Mouse (Mus musculus) forebrain, embryonic 10.5 days (tissue): ENCODE measurements around the gene Vmn1r235. TPM values are rescaled to one million over a fixed set of nuclear protein-coding genes. Genes with fewer than 3 reads are reported as not detected.
"Not testable (repeated sequence)": the region's sequence is repeated elsewhere in the genome, so short reads cannot be mapped to it uniquely, and the experiment has no call there.

Experiments
- DNase-seq: peaks from one replicate; pipeline ENCODE4 v3.0.0-alpha.2; 2017; ENCODE audit warnings: low spot score; ENCODE audit errors: extremely low spot score
- H3K27ac ChIP-seq: fragments of 300-500 bp; sonication (generic); 2 replicates; pipeline ENCODE4 v1.5.1; 2016; ENCODE audit warnings: mild to moderate bottlenecking
- H3K27me3 ChIP-seq: fragments of 300-500 bp; sonication (generic); 2 replicates; pipeline ENCODE4 v1.6.1; 2016; ENCODE audit warnings: mild to moderate bottlenecking; ENCODE audit not compliant: poor library complexity, severe bottlenecking
- H3K36me3 ChIP-seq: fragments of 300-500 bp; sonication (generic); replicated peaks from 2 replicates; pipeline ENCODE4 v1.6.1; 2016; ENCODE audit warnings: mild to moderate bottlenecking, moderate library complexity
- H3K4me1 ChIP-seq: fragments of 300-500 bp; sonication (generic); 2 replicates; pipeline ENCODE4 v1.6.1; 2016
- H3K4me3 ChIP-seq: fragments of 300-500 bp; sonication (generic); 2 replicates; pipeline ENCODE4 v1.5.1; 2016; ENCODE audit warnings: mild to moderate bottlenecking, moderate library complexity
- H3K9me3 ChIP-seq: fragments of 300-500 bp; sonication (generic); 2 replicates; pipeline ENCODE4 v1.6.1; 2016; ENCODE audit warnings: mild to moderate bottlenecking, moderate library complexity
- WGBS: fragments of 180-500 bp; shearing (Covaris S2); methylation state at CpG from one replicate; pipeline ENCODE4 v1.1.7; 2016; 5-methylcytosine and 5-hydroxymethylcytosine counted together
- microRNA-seq: library from miRNA; unstranded; fragments of <30 nt; microRNA quantifications from one replicate; pipeline ENCODE4, GENCODE M21; 2017
- polyA plus RNA-seq: library from polyadenylated mRNA; unstranded; fragments of >200 nt; fragmentation: Nextera tagmentation; extraction: Ambion mirVana; gene quantifications from 2 replicates; pipeline ENCODE4 v1.2.1, GENCODE M21; 2016

Gene Vmn1r235
- not detected in 2 replicates for polyA plus RNA-seq

DNA sequence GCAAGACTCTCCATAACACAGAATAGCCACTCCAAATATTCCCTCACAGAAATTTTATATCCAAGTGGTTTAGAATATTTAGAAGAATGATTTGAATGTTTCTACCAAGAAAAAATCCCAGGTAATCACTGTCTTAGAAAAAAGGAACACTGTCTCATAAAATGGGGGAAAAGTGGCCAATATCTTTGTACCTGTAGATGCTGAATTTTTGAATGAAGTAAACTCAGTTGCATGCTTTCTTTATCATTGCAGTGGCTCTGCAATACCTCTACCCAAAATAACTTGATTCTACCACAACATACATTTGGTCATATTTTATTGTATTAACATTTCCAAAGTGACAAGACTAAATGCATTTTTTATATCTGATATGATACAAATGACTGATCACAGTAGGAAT is at the start of gene Vmn1r235:
Gene Vmn1r235, plus strand, starts transcription at position 301 of the 400 bp plus-strand sequence.
- Histone ChIP-seq H3K9me3 (peaks cover 15% of the 10 kb centered on the region; the same call in 1 of the 2 replicates), H3K27ac (no peak within 1 kb of the TSS), H3K4me1 (no peaks in the 10 kb centered on the region), H3K4me3 (no peak within 1 kb of the TSS), H3K27me3 (no peaks in the 10 kb centered on the region), H3K36me3 (no peaks in the 10 kb centered on the region)
- DNase-seq: no peak

DNA sequence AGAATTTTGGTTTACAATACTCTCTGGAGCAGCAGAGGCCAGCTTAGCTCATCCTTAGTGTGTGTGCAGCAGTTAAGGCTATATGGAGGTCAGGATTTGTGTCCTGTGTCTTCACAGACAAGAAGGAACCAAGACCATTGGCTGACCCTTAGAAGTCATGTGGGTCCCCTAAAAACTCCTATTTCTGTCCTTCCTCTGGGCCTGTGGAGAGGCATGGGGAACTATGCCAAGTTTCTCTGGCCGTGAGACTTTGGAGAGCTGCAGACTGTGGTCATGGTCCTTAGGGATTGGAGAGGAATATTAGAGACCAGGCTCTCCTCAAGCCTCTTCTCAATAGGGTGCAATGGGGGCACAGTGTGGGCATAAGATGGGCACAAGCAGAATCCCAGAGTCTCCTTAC is 45.1 kb upstream of the Vmn1r235 start:
- 88% methylated on average over 1 of the region's 1 CpGs for WGBS
- not testable (repeated sequence) for H3K27ac ChIP-seq, H3K27me3 ChIP-seq, H3K4me1 ChIP-seq, H3K4me3 ChIP-seq, H3K36me3 ChIP-seq, DNase-seq
- H3K9me3 ChIP-seq: peaks cover 41% of the 10 kb centered on the region

DNA sequence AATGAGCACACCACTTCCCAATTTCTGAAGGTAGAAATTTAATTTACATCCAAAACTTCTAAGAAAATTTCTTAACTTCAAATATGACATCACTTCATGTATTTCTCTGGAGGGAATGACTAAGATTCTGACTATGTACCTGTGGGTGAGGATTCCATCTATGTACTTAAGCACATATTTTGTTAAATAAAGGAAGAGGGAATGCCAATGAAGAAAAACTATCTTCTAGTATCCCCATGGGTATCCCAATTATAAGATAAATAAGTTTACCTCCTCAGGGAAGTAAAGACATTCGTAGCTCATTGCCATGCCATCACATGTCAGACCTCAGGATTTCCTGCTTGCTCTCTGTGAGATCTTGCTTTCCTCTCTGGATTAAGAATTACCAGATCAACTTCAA is 30.4 kb upstream of the Vmn1r235 start, which contains the start of gene Vmn1r234:
Gene Vmn1r234, plus strand, starts transcription at position 301 of the 400 bp plus-strand sequence.
- no peak for DNase-seq
- H3K27ac ChIP-seq: no peak within 1 kb of the TSS
- H3K36me3 ChIP-seq: no peaks in the 10 kb centered on the region
- 86% methylated on average over 1 of the region's 1 CpGs for WGBS
- H3K4me1 ChIP-seq: no peaks in the 10 kb centered on the region
- H3K4me3 ChIP-seq: no peak within 1 kb of the TSS
- peaks cover 9% of the 10 kb centered on the region; the same call in 1 of the 2 replicates for H3K9me3 ChIP-seq
- no peaks in the 10 kb centered on the region for H3K27me3 ChIP-seq

DNA sequence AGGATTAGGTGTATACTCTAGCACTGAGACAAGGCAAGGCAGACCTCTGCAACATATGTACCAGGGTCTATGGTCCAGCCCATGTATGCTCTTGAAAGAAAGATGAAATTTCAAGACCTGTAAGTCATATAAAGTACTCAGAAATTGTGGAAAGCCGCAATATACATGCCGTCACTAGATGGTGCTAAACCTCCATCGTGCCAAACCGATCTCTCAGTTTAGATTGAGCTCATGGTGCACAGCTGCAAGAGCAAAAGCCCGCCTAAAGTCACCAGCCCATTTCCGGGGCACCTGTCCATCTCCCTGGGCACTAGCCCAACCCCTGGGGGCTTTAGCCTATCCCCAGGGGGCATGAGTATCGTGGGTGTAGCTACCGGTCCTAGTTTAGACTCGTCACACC is 24.6 kb upstream of the Vmn1r235 start:
- H3K4me3 ChIP-seq: no peak overlapping the region
- DNase-seq: peak; percentile 25
- no peaks in the 10 kb centered on the region for H3K4me1 ChIP-seq
- no peaks in the 10 kb centered on the region for H3K27me3 ChIP-seq
- no peaks in the 10 kb centered on the region for H3K36me3 ChIP-seq
- WGBS: 28% methylated on average over 9 of the region's 9 CpGs
- H3K27ac ChIP-seq: no peak overlapping the region
- H3K9me3 ChIP-seq: peaks cover 5% of the 10 kb centered on the region; the same call in 1 of the 2 replicates

DNA sequence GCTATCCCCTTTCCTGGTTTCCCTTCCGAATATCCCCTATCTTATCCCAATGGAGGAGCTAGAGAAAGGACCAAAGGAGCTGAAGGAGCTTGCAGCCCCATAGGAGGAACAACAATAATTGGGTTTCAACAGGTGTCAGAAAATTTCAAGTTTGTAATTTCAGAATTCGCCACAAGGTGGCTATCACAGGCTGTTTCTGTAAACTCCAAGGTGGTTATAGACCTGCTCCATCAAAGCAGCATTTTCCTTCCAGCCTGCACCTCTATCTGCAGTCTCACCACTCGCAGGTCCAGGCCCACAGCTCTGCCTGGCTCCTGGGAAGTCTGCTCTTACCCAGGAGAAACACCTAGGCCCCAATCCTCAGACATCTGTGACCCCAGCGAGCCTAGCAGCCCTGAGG is 15.9 kb downstream of the Vmn1r235 start:
- H3K27ac ChIP-seq: no peak overlapping the region
- no peak for DNase-seq
- H3K27me3 ChIP-seq: no peaks in the 10 kb centered on the region
- WGBS: 17% methylated on average over 4 of the region's 4 CpGs
- H3K4me1 ChIP-seq: no peaks in the 10 kb centered on the region
- H3K36me3 ChIP-seq: no peaks in the 10 kb centered on the region
- H3K9me3 ChIP-seq: peaks cover 4% of the 10 kb centered on the region
- no peak overlapping the region for H3K4me3 ChIP-seq

DNA sequence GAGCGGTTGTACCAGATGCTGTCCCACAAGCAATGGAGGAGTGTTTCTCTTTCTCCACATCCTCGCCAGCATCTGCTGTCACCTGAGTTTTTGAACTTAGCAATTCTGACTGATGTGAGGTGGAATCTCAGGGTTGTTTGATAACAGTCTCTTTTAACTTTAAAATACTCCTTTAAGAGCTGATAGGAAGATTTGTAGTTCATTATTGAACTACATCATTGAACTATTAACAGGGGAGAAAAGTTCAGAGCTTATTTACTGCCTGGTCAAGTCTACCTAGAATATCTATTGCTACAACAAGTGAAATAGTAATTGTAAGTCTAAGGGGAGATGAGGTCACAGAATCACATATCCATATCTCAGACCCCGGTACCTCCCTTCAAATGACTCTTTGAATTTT is 26.4 kb downstream of the Vmn1r235 start, which contains the start of gene Vmn1r236:
Gene Vmn1r236, plus strand, starts transcription at position 301 of the 400 bp plus-strand sequence.
- Histone ChIP-seq H3K36me3 (no peaks in the 10 kb centered on the region), H3K9me3 (peaks cover 9% of the 10 kb centered on the region), H3K4me3 (no peak within 1 kb of the TSS), H3K27ac (no peak within 1 kb of the TSS), H3K4me1 (no peaks in the 10 kb centered on the region), H3K27me3 (no peaks in the 10 kb centered on the region)
- WGBS: 80% methylated on average over 3 of the region's 3 CpGs
- DNase-seq: no peak

DNA sequence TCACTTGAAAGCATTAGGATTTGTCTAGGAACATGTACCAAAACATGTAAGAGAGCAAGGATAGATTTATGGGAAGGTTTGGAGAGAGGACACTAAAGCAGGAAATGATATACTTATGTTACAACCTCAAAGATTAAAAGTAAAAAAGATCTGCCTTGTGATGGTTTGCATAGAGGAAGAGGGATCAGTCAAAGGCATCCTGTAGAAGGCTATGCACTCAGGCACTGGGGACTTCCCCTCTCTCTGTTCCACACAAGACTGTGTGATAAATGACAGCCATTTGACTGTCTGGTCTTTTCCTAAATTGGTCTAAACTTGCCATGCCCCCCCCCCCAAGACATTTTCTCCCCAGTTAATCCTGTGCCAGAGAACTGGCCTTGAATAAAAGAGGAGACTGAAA is 28.2 kb downstream of the Vmn1r235 start:
- Histone ChIP-seq H3K4me1 (no peaks in the 10 kb centered on the region), H3K36me3 (no peaks in the 10 kb centered on the region), H3K27ac (no peak overlapping the region), H3K9me3 (peaks cover 11% of the 10 kb centered on the region), H3K4me3 (no peak overlapping the region), H3K27me3 (no peaks in the 10 kb centered on the region)
- no peak for DNase-seq

DNA sequence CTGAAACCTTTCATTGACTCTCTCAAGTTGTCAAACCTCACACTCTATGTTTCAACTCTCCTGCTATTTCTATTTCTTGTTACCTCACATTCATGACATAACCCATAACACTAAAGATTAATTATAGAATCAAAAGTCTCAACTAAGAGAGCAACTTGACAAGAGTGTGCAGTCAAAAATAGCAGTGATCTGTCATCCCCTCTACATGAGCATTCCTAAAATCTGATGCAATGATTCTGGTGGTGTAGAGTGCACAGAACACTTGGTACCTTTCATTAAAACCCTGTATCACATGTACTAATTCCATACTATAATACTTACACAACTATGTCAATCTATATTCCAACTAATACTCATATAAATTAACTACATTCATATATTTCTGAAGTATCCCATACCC is 33.5 kb downstream of the Vmn1r235 start:
- H3K4me1 ChIP-seq: no peaks in the 10 kb centered on the region

DNA sequence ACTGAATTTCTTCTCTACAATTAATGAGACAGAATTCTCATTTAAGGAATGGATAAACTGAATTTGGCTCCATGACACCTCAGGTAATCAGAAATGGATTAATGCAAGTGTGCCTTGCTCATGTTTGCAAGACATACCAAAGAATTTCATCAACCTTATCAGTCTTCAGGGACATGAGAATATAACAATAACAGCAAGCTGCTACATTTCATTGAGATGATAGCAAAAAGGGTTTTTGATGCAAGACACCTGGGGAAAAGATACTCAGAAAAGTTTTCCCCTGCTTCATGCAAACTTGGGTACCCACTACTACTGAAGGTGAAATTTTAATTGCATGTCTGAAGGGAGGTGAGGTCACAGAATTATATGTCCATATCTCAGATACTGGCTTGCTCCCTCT is 55.4 kb downstream of the Vmn1r235 start, which contains the start of gene Vmn1r237:
Gene Vmn1r237, plus strand, starts transcription at position 301 of the 400 bp plus-strand sequence.
- H3K27ac ChIP-seq: no peak within 1 kb of the TSS
- H3K27me3 ChIP-seq: no peaks in the 10 kb centered on the region
- no peak within 1 kb of the TSS for H3K4me3 ChIP-seq
- no peak for DNase-seq
- H3K36me3 ChIP-seq: no peaks in the 10 kb centered on the region
- peaks cover 11% of the 10 kb centered on the region for H3K9me3 ChIP-seq
- no peaks in the 10 kb centered on the region for H3K4me1 ChIP-seq

More for the DNA sequence above, 33.5 kb downstream of the Vmn1r235 start:
- no peak overlapping the region for H3K27ac ChIP-seq
- no peak overlapping the region for H3K4me3 ChIP-seq
- H3K27me3 ChIP-seq: no peaks in the 10 kb centered on the region
- H3K9me3 ChIP-seq: peaks cover 11% of the 10 kb centered on the region
- H3K36me3 ChIP-seq: no peaks in the 10 kb centered on the region
- DNase-seq: no peak

Small RNA genes within 50 kb of the gene (microRNA-seq; reads per million reads assigned to microRNA genes)
- gene Gm26384: not detected

Other genes starting within 250 kb of the Vmn1r235 start
- 15.3 and 15.7 TPM in 2 replicates for gene Zfp160, start 247.5 kb upstream of the Vmn1r235 start, polyA plus RNA-seq
- not detected in 2 replicates for gene Vmn1r234, start 30.3 kb upstream of the Vmn1r235 start, polyA plus RNA-seq
- gene Vmn1r236, start 26.5 kb downstream of the Vmn1r235 start, polyA plus RNA-seq: not detected in 2 replicates
- not detected in 2 replicates for gene Vmn1r237, start 55.5 kb downstream of the Vmn1r235 start, polyA plus RNA-seq
- 1.9 and 3.1 TPM in 2 replicates for gene Zfp677, start 127.3 kb downstream of the Vmn1r235 start, polyA plus RNA-seq
- gene Zfp54, start 166.8 kb downstream of the Vmn1r235 start, polyA plus RNA-seq: 2.6 and 2.9 TPM in 2 replicates
- 15.1 and 15.9 TPM in 2 replicates for gene Zfp51, start 194.0 kb downstream of the Vmn1r235 start, polyA plus RNA-seq
- gene Zfp53, start 232.6 kb downstream of the Vmn1r235 start, polyA plus RNA-seq: 9.7 and 11.3 TPM in 2 replicates